Mouse (Mus musculus) thymus, postnatal 25 days (tissue): ENCODE measurements around the gene Olfr149.
"Not testable (repeated sequence)": the region's sequence is repeated elsewhere in the genome, so short reads cannot be mapped to it uniquely, and the experiment has no call there.

ENCODE experiments used
- DNase-seq: peaks from one replicate; pipeline ENCODE4 v3.0.0; 2022

The Olfr149 gene

GRCm38 (mm10) chr9:39707017-39707416, at the start of gene Olfr149:
Gene Olfr149, minus strand, starts transcription at chr9:39707117.
- DNase-seq = no peak

- no peak for DNase-seq
These were observed 39.5 kb upstream of the Olfr149 start for GRCm38 (mm10) chr9:39746428-39746827.

GRCm38 (mm10) chr9:39745949-39746348, 39.0 kb upstream of the Olfr149 start, which contains the start of gene Olfr967:
Gene Olfr967, plus strand, starts transcription at chr9:39746249.
- DNase-seq = no peak

GRCm38 (mm10) chr9:39740741-39741140, 33.8 kb upstream of the Olfr149 start:
- DNase-seq = no peak

GRCm38 (mm10) chr9:39730678-39731077, 23.8 kb upstream of the Olfr149 start, which contains the start of gene Olfr150:
Gene Olfr150, plus strand, starts transcription at chr9:39730978.
- DNase-seq = no peak

- no peak for DNase-seq
These were observed 4.1 kb upstream of the Olfr149 start, which contains the start of gene Olfr965 for GRCm38 (mm10) chr9:39711053-39711452. Gene Olfr965, plus strand, starts transcription at chr9:39711353.

- DNase-seq = no peak
These were observed 2.0 kb upstream of the Olfr149 start for GRCm38 (mm10) chr9:39708958-39709357.

GRCm38 (mm10) chr9:39701123-39701522, 5.8 kb downstream of the Olfr149 start:
- DNase-seq = not testable (repeated sequence)

- DNase-seq = no peak
These were observed 27.6 kb downstream of the Olfr149 start for GRCm38 (mm10) chr9:39679280-39679679.

- no peak for DNase-seq
These were observed 28.4 kb downstream of the Olfr149 start for GRCm38 (mm10) chr9:39678557-39678956.

GRCm38 (mm10) chr9:39674820-39675219, 32.1 kb downstream of the Olfr149 start:
- DNase-seq = no peak

- DNase-seq = no peak
These were observed 37.2 kb downstream of the Olfr149 start for GRCm38 (mm10) chr9:39669723-39670122.

- DNase-seq = no peak
These were observed 40.0 kb downstream of the Olfr149 start, which contains the start of gene Olfr963 for GRCm38 (mm10) chr9:39666905-39667304. Gene Olfr963, plus strand, starts transcription at chr9:39667205.

GRCm38 (mm10) chr9:39654756-39655396, 52.0 kb downstream of the Olfr149 start:
- DNase-seq = no peak
